Mouse (Mus musculus): Measurements from ENCODE around the gene Rb1. TPM values are rescaled to one million over a fixed set of nuclear protein-coding genes. Genes with fewer than 3 reads are reported as not detected.

Rb1 gene
- polyA plus RNA-seq, 1 experiment from 2014 or later, result 46.0 TPM

- H3K9ac ChIP-seq, result no peak overlapping the region
- 0 out of 2 replicates have a peak, but pooled peaks cover 6% of the 10 kb centered on the region for H3K36me3 ChIP-seq
- H3K4me2 ChIP-seq (replicated peaks), result no peak overlapping the region
- no peak overlapping the region for H3K4me3 ChIP-seq
- H3K4me1 ChIP-seq, result no peaks in the 10 kb centered on the region
- no peaks in the 10 kb centered on the region for H3K27me3 ChIP-seq (replicated peaks)
- 82% methylated on average over 2 of the region's 2 CpGs for WGBS
- ATAC-seq (ENCODE audit: low FRiP score, low read depth), result no peak
- H3K27ac ChIP-seq, result no peak overlapping the region
- no peaks in the 10 kb centered on the region for H3K9me3 ChIP-seq
Measured at GRCm38 (mm10) chr14:73295512-73295911, 30.1 kb downstream of the Rb1 start.

- no peaks in the 10 kb centered on the region for H3K27me3 ChIP-seq (replicated peaks)
- peaks cover 11% of the 10 kb centered on the region; the same call in 1 of the 2 replicates for H3K36me3 ChIP-seq
- H3K9ac ChIP-seq, result no peak overlapping the region
- no peak overlapping the region for H3K4me2 ChIP-seq (replicated peaks)
- no peak overlapping the region for H3K4me3 ChIP-seq
- no peaks in the 10 kb centered on the region for H3K9me3 ChIP-seq
- no peak for ATAC-seq (ENCODE audit: low FRiP score, low read depth)
- H3K27ac ChIP-seq, result no peak overlapping the region
- H3K4me1 ChIP-seq, result no peaks in the 10 kb centered on the region
- WGBS, result 99% methylated on average over 2 of the region's 2 CpGs
Measured at GRCm38 (mm10) chr14:73293616-73294015, 32.0 kb downstream of the Rb1 start.

- H3K9ac ChIP-seq, result no peak overlapping the region
- no peak for ATAC-seq (ENCODE audit: low FRiP score, low read depth)
Measured at GRCm38 (mm10) chr14:73292434-73292833, 33.2 kb downstream of the Rb1 start.

GRCm38 (mm10) chr14:73289915-73290314 lies 35.7 kb downstream of the Rb1 start:
- Histone ChIP-seq H3K36me3 (peaks cover 13% of the 10 kb centered on the region; the same call in 1 of the 2 replicates), H3K9ac (no peak overlapping the region), H3K27me3 (replicated peaks) (no peaks in the 10 kb centered on the region), H3K4me2 (replicated peaks) (no peak overlapping the region), H3K4me1 (no peaks in the 10 kb centered on the region), H3K27ac (no peak overlapping the region), H3K9me3 (no peaks in the 10 kb centered on the region), H3K4me3 (no peak overlapping the region)
- no peak for ATAC-seq (ENCODE audit: low FRiP score, low read depth)
- 98% methylated on average over 2 of the region's 2 CpGs for WGBS

More at GRCm38 (mm10) chr14:73292434-73292833, 33.2 kb downstream of the Rb1 start:
- H3K4me3 ChIP-seq, result no peak overlapping the region
- no peaks in the 10 kb centered on the region for H3K4me1 ChIP-seq
- no peak overlapping the region for H3K4me2 ChIP-seq (replicated peaks)
- H3K27me3 ChIP-seq (replicated peaks), result no peaks in the 10 kb centered on the region
- no peak overlapping the region for H3K27ac ChIP-seq
- peaks cover 11% of the 10 kb centered on the region; the same call in 1 of the 2 replicates for H3K36me3 ChIP-seq
- no peaks in the 10 kb centered on the region for H3K9me3 ChIP-seq
- WGBS, result 61% methylated on average over 1 of the region's 1 CpGs

- Histone ChIP-seq H3K9me3 (no peaks in the 10 kb centered on the region), H3K27me3 (replicated peaks) (no peaks in the 10 kb centered on the region), H3K4me1 (no peaks in the 10 kb centered on the region), H3K27ac (no peak overlapping the region), H3K36me3 (peaks cover 8% of the 10 kb centered on the region), H3K4me2 (replicated peaks) (no peak overlapping the region), H3K4me3 (no peak overlapping the region), H3K9ac (no peak overlapping the region)
- 9% methylated on average over 1 of the region's 1 CpGs for WGBS
- no peak for ATAC-seq (ENCODE audit: low FRiP score, low read depth)
Measured at GRCm38 (mm10) chr14:73280996-73281395, 44.6 kb downstream of the Rb1 start.

- no peaks in the 10 kb centered on the region for H3K27me3 ChIP-seq (replicated peaks)
- no peaks in the 10 kb centered on the region for H3K4me1 ChIP-seq
- H3K4me2 ChIP-seq (replicated peaks), result no peak overlapping the region
- WGBS, result 84% methylated on average over 6 of the region's 6 CpGs
- H3K27ac ChIP-seq, result no peak overlapping the region
- H3K4me3 ChIP-seq, result no peak overlapping the region
- H3K36me3 ChIP-seq, result peaks cover 10% of the 10 kb centered on the region
- no peak overlapping the region for H3K9ac ChIP-seq
- H3K9me3 ChIP-seq, result no peaks in the 10 kb centered on the region
- no peak for ATAC-seq (ENCODE audit: low FRiP score, low read depth)
Measured at GRCm38 (mm10) chr14:73279096-73279495, 46.5 kb downstream of the Rb1 start.

- Histone ChIP-seq H3K9me3 (no peaks in the 10 kb centered on the region), H3K36me3 (peaks cover 8% of the 10 kb centered on the region), H3K4me1 (peaks cover 7% of the 10 kb centered on the region; the same call in 1 of the 2 replicates), H3K27ac (no peak overlapping the region), H3K4me3 (no peak overlapping the region), H3K9ac (no peak overlapping the region), H3K4me2 (replicated peaks) (no peak overlapping the region), H3K27me3 (replicated peaks) (no peaks in the 10 kb centered on the region)
- 32% methylated on average over 5 of the region's 5 CpGs for WGBS
- ATAC-seq (ENCODE audit: low FRiP score, low read depth), result no peak
Measured at GRCm38 (mm10) chr14:73271807-73272206, 53.8 kb downstream of the Rb1 start.

- Histone ChIP-seq H3K4me3 (no peak overlapping the region), H3K9ac (no peak overlapping the region), H3K27me3 (replicated peaks) (no peaks in the 10 kb centered on the region), H3K4me2 (replicated peaks) (no peak overlapping the region), H3K4me1 (no peaks in the 10 kb centered on the region), H3K9me3 (peaks cover 11% of the 10 kb centered on the region), H3K36me3 (peaks cover 28% of the 10 kb centered on the region), H3K27ac (no peak overlapping the region)
- WGBS, result 87% methylated on average over 3 of the region's 3 CpGs
- no peak for ATAC-seq (ENCODE audit: low FRiP score, low read depth)
Measured at GRCm38 (mm10) chr14:73266166-73266565, 59.5 kb downstream of the Rb1 start.

- Histone ChIP-seq H3K4me2 (replicated peaks) (no peak overlapping the region), H3K27ac (no peak overlapping the region), H3K9ac (no peak overlapping the region), H3K27me3 (replicated peaks) (no peaks in the 10 kb centered on the region), H3K4me3 (no peak overlapping the region), H3K9me3 (peaks cover 11% of the 10 kb centered on the region), H3K36me3 (peaks cover 26% of the 10 kb centered on the region), H3K4me1 (no peaks in the 10 kb centered on the region)
- 97% methylated on average over 9 of the region's 9 CpGs for WGBS
- ATAC-seq (ENCODE audit: low FRiP score, low read depth), result no peak
Measured at GRCm38 (mm10) chr14:73262210-73262609, 63.4 kb downstream of the Rb1 start.

GRCm38 (mm10) chr14:73258181-73258580 lies 67.4 kb downstream of the Rb1 start:
- Histone ChIP-seq H3K9ac (no peak overlapping the region), H3K27ac (no peak overlapping the region), H3K4me1 (peaks cover 4% of the 10 kb centered on the region), H3K9me3 (no peaks in the 10 kb centered on the region), H3K4me2 (replicated peaks) (no peak overlapping the region), H3K4me3 (no peak overlapping the region), H3K27me3 (replicated peaks) (no peaks in the 10 kb centered on the region), H3K36me3 (peaks cover 12% of the 10 kb centered on the region)
- whole genome bisulfite sequencing, result 60% methylated on average over 4 of the region's 4 CpGs
- ATAC-seq (ENCODE audit: low FRiP score, low read depth), result no peak

GRCm38 (mm10) chr14:73257348-73257747 lies 68.3 kb downstream of the Rb1 start:
- no peak overlapping the region for H3K4me3 ChIP-seq
- H3K27ac ChIP-seq, result no peak overlapping the region
- H3K9me3 ChIP-seq, result no peaks in the 10 kb centered on the region
- WGBS, result 77% methylated on average over 7 of the region's 7 CpGs
- no peaks in the 10 kb centered on the region for H3K27me3 ChIP-seq (replicated peaks)
- H3K9ac ChIP-seq, result no peak overlapping the region
- no peak overlapping the region for H3K4me2 ChIP-seq (replicated peaks)
- peaks cover 6% of the 10 kb centered on the region; the same call in 1 of the 2 replicates for H3K36me3 ChIP-seq
- H3K4me1 ChIP-seq, result peaks cover 4% of the 10 kb centered on the region
- no peak for ATAC-seq (ENCODE audit: low FRiP score, low read depth)

- no peak for ATAC-seq (ENCODE audit: low FRiP score, low read depth)
- H3K27me3 ChIP-seq (replicated peaks), result no peaks in the 10 kb centered on the region
- no peak overlapping the region for H3K4me3 ChIP-seq
- no peak overlapping the region for H3K9ac ChIP-seq
- WGBS, result 49% methylated on average over 3 of the region's 3 CpGs
- 0 out of 2 replicates have a peak, but pooled peaks cover 2% of the 10 kb centered on the region for H3K36me3 ChIP-seq
- H3K4me1 ChIP-seq, result peaks cover 4% of the 10 kb centered on the region
- no peak overlapping the region for H3K27ac ChIP-seq
- no peak overlapping the region for H3K4me2 ChIP-seq (replicated peaks)
- no peaks in the 10 kb centered on the region for H3K9me3 ChIP-seq
Measured at GRCm38 (mm10) chr14:73255426-73255970, 70.1 kb downstream of the Rb1 start.

- no peaks in the 10 kb centered on the region for H3K9me3 ChIP-seq
- H3K9ac ChIP-seq, result no peak overlapping the region
- no peaks in the 10 kb centered on the region for H3K27me3 ChIP-seq (replicated peaks)
- H3K4me2 ChIP-seq (replicated peaks), result no peak overlapping the region
- no peak; the same call in 1 of the 2 replicates for ATAC-seq (ENCODE audit: low FRiP score, low read depth)
- 0 out of 2 replicates have a peak, but pooled peaks cover 2% of the 10 kb centered on the region for H3K36me3 ChIP-seq
- no peak overlapping the region for H3K27ac ChIP-seq
- peaks cover 4% of the 10 kb centered on the region for H3K4me1 ChIP-seq
- no peak overlapping the region for H3K4me3 ChIP-seq
- WGBS, result 50% methylated on average over 4 of the region's 4 CpGs
Measured at GRCm38 (mm10) chr14:73254412-73254811, 71.2 kb downstream of the Rb1 start.
